Mouse (Mus musculus) small intestine, adult 2 months (tissue): ENCODE data around the gene Copb2. TPM values are rescaled to one million over a fixed set of nuclear protein-coding genes. Genes with fewer than 3 reads are reported as not detected.
A peak's percentile ranks its signal among the peaks of the same experiment; 100 is the strongest.

Experiments used
- H3K27ac ChIP-seq: fragments of 200-500 bp; 2 replicates; pipeline ENCODE4 v1.5.1; 2012; ENCODE audit warnings: low read depth, low read length, control low read depth, inconsistent platforms; ENCODE audit not compliant: insufficient read depth
- H3K27me3 ChIP-seq: fragments of 200-500 bp; 2 replicates; pipeline ENCODE4 v1.6.1; 2012; ENCODE audit warnings: mild to moderate bottlenecking, moderate library complexity, low read length, inconsistent platforms; ENCODE audit not compliant: control insufficient read depth, insufficient read depth
- H3K36me3 ChIP-seq: fragments of 200-500 bp; 2 replicates; pipeline ENCODE4 v1.6.1; 2012; ENCODE audit warnings: mild to moderate bottlenecking, low read length, control low read depth, inconsistent platforms; ENCODE audit not compliant: control insufficient read depth, insufficient read depth
- H3K4me1 ChIP-seq: fragments of 200-500 bp; 2 replicates; pipeline ENCODE4 v1.6.1; 2012; ENCODE audit warnings: low read length, inconsistent platforms, mixed read lengths; ENCODE audit not compliant: control insufficient read depth, insufficient read depth, insufficient read length
- H3K4me3 ChIP-seq: fragments of 200-500 bp; 2 replicates; pipeline ENCODE4 v1.5.1; 2012; ENCODE audit warnings: low read depth, mild to moderate bottlenecking, control low read depth, inconsistent platforms, low read length, moderate library complexity
- CTCF ChIP-seq: fragments of 200-500 bp; IDR thresholded peaks from 2 replicates; pipeline ENCODE4 v1.5.1; 2012; ENCODE audit warnings: low read depth, mild to moderate bottlenecking, control low read depth, inconsistent platforms, low read length, moderate library complexity, mixed read lengths; ENCODE audit not compliant: insufficient replicate concordance, insufficient read length; ENCODE audit errors: extremely low read depth
- POLR2A ChIP-seq: fragments of 200-500 bp; IDR thresholded peaks from 2 replicates; pipeline ENCODE4 v1.6.1; 2012; ENCODE audit warnings: low read depth, mild to moderate bottlenecking, control low read depth, inconsistent platforms, low read length, moderate library complexity
- WGBS: fragments of 180-500 bp; shearing (Covaris S2); methylation state at CpG from one replicate; pipeline ENCODE4 v1.1.7; 2018; 5-methylcytosine and 5-hydroxymethylcytosine counted together
- polyA plus RNA-seq: library from polyadenylated mRNA; depleted of rRNA; stranded (reverse); fragments of >200 nt; gene quantifications from 2 replicates; pipeline ENCODE4 v1.2.3, GENCODE M21; 2012

The Copb2 gene
- polyA plus RNA-seq, 1 experiment = 25.5 TPM

DNA sequence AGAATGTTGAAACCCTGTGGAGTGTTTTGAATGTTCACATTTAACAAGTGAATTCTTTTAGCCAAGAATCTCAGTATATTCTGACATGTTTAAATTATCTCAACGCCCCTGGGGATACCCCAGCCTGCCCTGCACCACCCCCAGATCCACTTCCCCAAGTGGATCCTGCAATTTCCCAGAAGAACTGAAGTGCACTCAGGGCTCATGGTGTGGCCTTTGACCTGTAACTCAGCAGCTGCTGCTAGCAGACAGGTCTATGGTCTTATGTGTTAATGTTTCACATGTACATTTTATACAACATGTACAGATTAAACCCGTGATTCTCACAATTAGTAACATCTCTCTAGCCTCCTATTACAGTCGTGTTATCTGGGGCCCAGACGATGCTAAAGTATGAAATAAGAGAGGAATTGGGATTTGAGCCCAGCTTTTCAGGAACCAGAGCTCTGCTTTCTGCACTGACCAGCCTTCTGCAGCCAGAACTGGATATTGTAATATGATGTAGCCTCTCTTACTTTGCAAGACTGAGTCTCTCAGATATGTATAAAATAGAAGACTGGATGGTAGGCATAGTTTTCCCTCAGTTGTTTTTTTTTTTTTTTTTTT lies 28.7 kb upstream of the Copb2 start:
- WGBS = 19% methylated on average over 4 of the region's 4 CpGs
- peaks cover 5% of the 10 kb centered on the region; the same call in 1 of the 2 replicates for H3K4me1 ChIP-seq
- H3K4me3 ChIP-seq = no peak overlapping the region
- no peaks in the 10 kb centered on the region for H3K27me3 ChIP-seq
- no peaks in the 10 kb centered on the region for H3K36me3 ChIP-seq
- no peak overlapping the region for H3K27ac ChIP-seq
- TF ChIP-seq CTCF = no peak
- no peak for TF ChIP-seq POLR2A

GRCm38 (mm10) chr9:98535763-98536162 lies 27.8 kb upstream of the Copb2 start:
- Histone ChIP-seq H3K4me1 (peaks cover 4% of the 10 kb centered on the region; the same call in 1 of the 2 replicates), H3K27me3 (no peaks in the 10 kb centered on the region), H3K4me3 (no peak overlapping the region), H3K27ac (no peak overlapping the region), H3K36me3 (no peaks in the 10 kb centered on the region)
- TF ChIP-seq POLR2A (no peak), CTCF (peak; percentile 35; the same call in 1 of the 2 replicates)

DNA sequence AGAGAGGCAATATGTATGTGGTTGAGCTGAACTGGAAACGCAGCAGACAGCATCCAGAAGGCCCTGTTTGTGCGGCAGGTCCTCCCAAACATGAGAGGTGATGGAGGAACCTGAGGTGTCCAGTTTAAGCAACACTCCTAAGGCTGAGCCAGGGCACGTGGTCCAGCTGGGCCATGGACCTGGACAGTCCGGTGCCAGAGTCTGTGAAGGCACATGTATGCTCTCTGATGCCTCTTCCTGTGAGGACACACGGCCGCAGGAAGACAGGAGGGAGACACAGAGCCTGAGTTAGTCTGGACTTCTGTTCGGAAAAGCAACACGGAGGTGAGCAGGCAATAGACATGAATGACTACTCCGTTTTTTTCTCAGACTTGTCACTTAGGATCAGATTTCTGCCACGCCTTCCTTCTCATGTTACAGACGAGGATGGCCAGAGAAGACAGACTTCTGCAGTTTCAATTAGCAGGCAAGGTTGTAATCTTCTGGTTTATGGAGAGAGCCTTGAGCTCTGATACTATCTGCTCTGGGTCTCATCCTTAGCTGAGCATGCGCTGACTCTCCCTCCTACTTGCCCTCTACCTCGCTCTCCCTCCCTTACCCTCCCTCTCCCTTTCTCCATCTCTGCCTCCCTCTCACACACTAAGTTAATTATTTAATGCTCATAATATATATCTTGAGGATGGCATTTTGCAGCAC lies 25.4 kb upstream of the Copb2 start:
- no peak overlapping the region for H3K4me3 ChIP-seq
- H3K36me3 ChIP-seq = no peaks in the 10 kb centered on the region
- peaks cover 2% of the 10 kb centered on the region; the same call in 1 of the 2 replicates for H3K4me1 ChIP-seq
- H3K27ac ChIP-seq = no peak overlapping the region
- TF ChIP-seq CTCF (no peak), POLR2A (no peak)
- WGBS = 49% methylated on average over 13 of the region's 13 CpGs
- no peaks in the 10 kb centered on the region for H3K27me3 ChIP-seq

DNA sequence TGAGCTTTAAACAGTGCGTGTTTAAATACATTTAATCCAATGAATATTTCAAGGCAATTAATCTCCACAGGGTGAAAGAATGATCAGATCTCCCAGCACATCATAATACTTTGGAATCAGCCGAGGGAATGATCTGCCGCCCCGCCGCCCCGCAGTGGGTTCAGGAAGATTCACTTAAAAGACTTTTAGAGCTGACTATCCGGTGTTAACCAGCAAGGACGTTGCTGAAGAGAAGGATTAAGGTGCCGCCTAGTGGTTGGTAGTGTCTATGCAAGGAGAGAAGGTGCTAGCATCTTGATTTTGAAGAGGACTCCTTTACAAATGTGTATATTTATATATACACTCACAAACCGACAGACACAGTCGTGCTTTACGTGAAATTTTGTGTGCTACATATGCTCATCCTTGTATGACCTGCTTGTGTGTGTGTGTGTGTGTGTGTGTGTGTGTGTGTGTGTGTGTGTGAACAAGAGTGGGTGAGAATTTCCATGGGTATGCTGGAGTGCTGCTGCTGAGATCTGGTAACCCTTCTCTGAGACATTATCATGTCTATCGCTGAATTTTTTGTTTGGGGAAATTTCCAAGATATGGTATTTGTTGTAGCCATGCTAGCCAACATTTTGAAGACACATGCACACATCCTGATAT lies 24.7 kb upstream of the Copb2 start:
- H3K27ac ChIP-seq = no peak overlapping the region
- TF ChIP-seq POLR2A (no peak), CTCF (peak; percentile 41; the same call in 1 of the 2 replicates)
- WGBS = 4% methylated on average over 13 of the region's 13 CpGs
- no peak overlapping the region for H3K4me3 ChIP-seq
- no peaks in the 10 kb centered on the region for H3K27me3 ChIP-seq
- H3K4me1 ChIP-seq = peaks cover 2% of the 10 kb centered on the region; the same call in 1 of the 2 replicates
- no peaks in the 10 kb centered on the region for H3K36me3 ChIP-seq

- Histone ChIP-seq H3K27me3 (no peaks in the 10 kb centered on the region), H3K27ac (no peak overlapping the region), H3K4me3 (no peak overlapping the region), H3K4me1 (no peaks in the 10 kb centered on the region), H3K36me3 (no peaks in the 10 kb centered on the region)
- no peak for TF ChIP-seq POLR2A
- no peak for TF ChIP-seq CTCF
- WGBS = 47% methylated on average over 3 of the region's 3 CpGs
Observed at GRCm38 (mm10) chr9:98544042-98544441, 19.5 kb upstream of the Copb2 start.

GRCm38 (mm10) chr9:98583852-98584251 lies 20.3 kb downstream of the Copb2 start:
- TF ChIP-seq POLR2A (no peak), CTCF (no peak)
- H3K27me3 ChIP-seq = no peaks in the 10 kb centered on the region
- no peaks in the 10 kb centered on the region for H3K4me1 ChIP-seq
- no peak overlapping the region for H3K4me3 ChIP-seq
- WGBS = 85% methylated on average over 4 of the region's 4 CpGs
- H3K27ac ChIP-seq = no peak overlapping the region
- H3K36me3 ChIP-seq = peaks cover 73% of the 10 kb centered on the region

DNA sequence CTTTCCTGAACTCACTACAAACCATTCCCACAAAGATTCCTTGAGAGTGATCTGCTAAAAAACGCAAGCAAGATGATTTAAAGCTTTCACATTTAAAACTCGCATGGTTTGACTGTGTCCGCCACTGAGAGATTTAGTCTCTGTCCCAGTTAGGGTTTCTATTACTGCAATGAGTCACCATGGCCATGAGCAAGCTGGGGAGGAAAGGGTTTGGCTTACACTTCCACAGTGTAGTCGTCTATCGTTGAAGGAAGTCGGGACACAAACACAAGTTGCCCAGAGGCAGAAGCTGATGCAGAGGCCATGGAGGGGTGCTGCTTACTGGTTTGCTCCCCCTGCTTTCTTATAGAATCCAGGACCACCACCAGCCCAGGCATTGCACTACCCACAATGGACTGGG lies 36.6 kb downstream of the Copb2 start:
- WGBS = 61% methylated on average over 6 of the region's 6 CpGs

More for the DNA sequence above, 36.6 kb downstream of the Copb2 start:
- H3K27me3 ChIP-seq = no peaks in the 10 kb centered on the region
- TF ChIP-seq CTCF = no peak
- no peak for TF ChIP-seq POLR2A
- H3K4me1 ChIP-seq = peaks cover 8% of the 10 kb centered on the region; the same call in 1 of the 2 replicates
- no peak overlapping the region for H3K27ac ChIP-seq
- no peak overlapping the region for H3K4me3 ChIP-seq
- H3K36me3 ChIP-seq = peaks cover 19% of the 10 kb centered on the region
